Mouse (Mus musculus) spleen, adult 2 months (tissue): ENCODE results near the gene Myt1l. TPM values are rescaled to one million over a fixed set of nuclear protein-coding genes. Genes with fewer than 3 reads are reported as not detected.

Source experiments
- DNase-seq, 2 experiments: peaks; one replicate each; pipeline versions ENCODE4 v3.0.0 to v3.0.0-alpha.2; 2012 to 2021; ENCODE audit warnings: low spot score in 2 of 2, low read depth in 1 of 2
- H3K27ac ChIP-seq: fragments of 200-500 bp; 2 replicates; pipeline ENCODE4 v1.5.1; 2012; ENCODE audit warnings: low read length, inconsistent platforms; ENCODE audit not compliant: insufficient read depth
- H3K27me3 ChIP-seq: fragments of 200-500 bp; 2 replicates; pipeline ENCODE4 v1.6.1; 2012; ENCODE audit warnings: mild to moderate bottlenecking, moderate library complexity, low read length, inconsistent platforms; ENCODE audit not compliant: control insufficient read depth, insufficient read depth
- H3K36me3 ChIP-seq: fragments of 200-500 bp; 2 replicates; pipeline ENCODE4 v1.6.1; 2012; ENCODE audit warnings: mild to moderate bottlenecking, low read length, inconsistent platforms; ENCODE audit not compliant: control insufficient read depth, insufficient read depth
- H3K4me1 ChIP-seq: fragments of 200-500 bp; 2 replicates; pipeline ENCODE4 v1.6.1; 2011; ENCODE audit warnings: inconsistent platforms; ENCODE audit not compliant: control insufficient read depth, insufficient read depth, insufficient read length
- H3K4me3 ChIP-seq: fragments of 200-500 bp; 2 replicates; pipeline ENCODE4 v1.5.1; 2011; ENCODE audit warnings: mild to moderate bottlenecking, inconsistent platforms; ENCODE audit not compliant: insufficient read depth, insufficient read length; ENCODE audit errors: extremely low read depth
- CTCF ChIP-seq: fragments of 200-500 bp; IDR thresholded peaks from 2 replicates; pipeline ENCODE4 v1.5.1; 2011; ENCODE audit warnings: mild to moderate bottlenecking, inconsistent platforms; ENCODE audit not compliant: insufficient read depth, insufficient read length, insufficient replicate concordance; ENCODE audit errors: extremely low read depth
- POLR2A ChIP-seq: fragments of 200-500 bp; IDR thresholded peaks from 2 replicates; pipeline ENCODE4 v1.6.1; 2011; ENCODE audit warnings: low read depth, low read length, inconsistent platforms
- WGBS: fragments of 180-500 bp; shearing (Covaris S2); methylation state at CpG from one replicate; pipeline ENCODE4 v1.1.7; 2018; 5-methylcytosine and 5-hydroxymethylcytosine counted together
- polyA plus RNA-seq: library from polyadenylated mRNA; depleted of rRNA; stranded (reverse); fragments of >200 nt; gene quantifications from 2 replicates; pipeline ENCODE4 v1.2.3, GENCODE M21; 2012; rRNA removed

Gene Myt1l
- polyA plus RNA-seq = not detected in 2 replicates

GRCm38 (mm10) chr12:29528031-29528771 lies at the start of gene Myt1l:
Myt1l (plus strand) TSS chr12:29528384.
- Histone ChIP-seq H3K27ac (no peak within 1 kb of the TSS), H3K4me1 (no peaks in the 10 kb centered on the region), H3K27me3 (no peaks in the 10 kb centered on the region), H3K4me3 (no peak within 1 kb of the TSS), H3K36me3 (no peaks in the 10 kb centered on the region)
- TF ChIP-seq CTCF = no peak
- TF ChIP-seq POLR2A = no peak
- WGBS = 44% methylated on average over 13 of the region's 13 CpGs
- DNase-seq = no peak

GRCm38 (mm10) chr12:29486424-29487035 lies 41.7 kb upstream of the Myt1l start:
- Histone ChIP-seq H3K4me1 (no peaks in the 10 kb centered on the region), H3K27ac (no peak overlapping the region), H3K27me3 (no peaks in the 10 kb centered on the region), H3K36me3 (no peaks in the 10 kb centered on the region), H3K4me3 (no peak overlapping the region)
- TF ChIP-seq POLR2A = no peak
- TF ChIP-seq CTCF = no peak
- 84% methylated on average over 10 of the region's 10 CpGs for WGBS
- no peak for DNase-seq

- H3K27me3 ChIP-seq = no peaks in the 10 kb centered on the region
- no peak for DNase-seq
- WGBS = 18% methylated on average over 6 of the region's 6 CpGs
- H3K4me3 ChIP-seq = no peak overlapping the region
- TF ChIP-seq CTCF (no peak), POLR2A (no peak)
- no peaks in the 10 kb centered on the region for H3K4me1 ChIP-seq
- H3K27ac ChIP-seq = no peak overlapping the region
- no peaks in the 10 kb centered on the region for H3K36me3 ChIP-seq
Observed at GRCm38 (mm10) chr12:29526236-29526644, 1.9 kb upstream of the Myt1l start.

GRCm38 (mm10) chr12:29527048-29527761 lies 979 bp upstream of the Myt1l start:
- H3K36me3 ChIP-seq = no peaks in the 10 kb centered on the region
- H3K27me3 ChIP-seq = no peaks in the 10 kb centered on the region
- no peak overlapping the region for H3K27ac ChIP-seq
- no peaks in the 10 kb centered on the region for H3K4me1 ChIP-seq
- 6% methylated on average over 27 of the region's 27 CpGs for WGBS
- no peak for DNase-seq
- H3K4me3 ChIP-seq = no peak overlapping the region
- TF ChIP-seq POLR2A = no peak
- TF ChIP-seq CTCF = no peak

- Histone ChIP-seq H3K36me3 (no peaks in the 10 kb centered on the region), H3K4me3 (no peak overlapping the region), H3K4me1 (no peaks in the 10 kb centered on the region), H3K27ac (no peak overlapping the region), H3K27me3 (no peaks in the 10 kb centered on the region)
- WGBS = 18% methylated on average over 6 of the region's 6 CpGs
- no peak for DNase-seq
- TF ChIP-seq CTCF = no peak
- TF ChIP-seq POLR2A = no peak
Observed at GRCm38 (mm10) chr12:29530241-29530725, 2.1 kb downstream of the Myt1l start.

GRCm38 (mm10) chr12:29530823-29531222 lies 2.6 kb downstream of the Myt1l start:
- Histone ChIP-seq H3K4me1 (no peaks in the 10 kb centered on the region), H3K27me3 (no peaks in the 10 kb centered on the region), H3K27ac (no peak overlapping the region), H3K4me3 (no peak overlapping the region), H3K36me3 (no peaks in the 10 kb centered on the region)
- 85% methylated on average over 7 of the region's 7 CpGs for WGBS
- TF ChIP-seq CTCF = no peak
- TF ChIP-seq POLR2A = no peak
- DNase-seq = no peak
